8 mouse cellular contexts compared by ENCODE assay signal in genomic region chr1:76039029-76039655, GRCm38 (mm10).
DNase-seq lines count a peak whose midpoint lies in the region; ATAC-seq and TF ChIP-seq lines count a peak whose summit lies in the region.

No protein-coding gene starts in this region.

- no peak overlapping the region for H3K27ac ChIP-seq in layer of hippocampus, adult 2 months

- TF ChIP-seq CTCF in layer of hippocampus, adult 2 months (conservative IDR thresholded peaks at IDR 0.05): peak; percentile 39

- no peak overlapping the region for H3K4me3 ChIP-seq in layer of hippocampus, adult 2 months

- peak; percentile 12 for DNase-seq in adrenal gland, adult 8-10 months
- DNase-seq in adrenal gland, adult 18-20 months (ENCODE audit: low spot score in 2 of 2): no peak
- DNase-seq in cerebellum, adult 8-10 months: peak; percentile 11
- peak; percentile 81 for DNase-seq in heart, adult 8-10 months (ENCODE audit: low spot score)
- peak; percentile 44 to 72 for DNase-seq in layer of hippocampus, adult 2 months (ENCODE audit: low spot score in 2 of 2)
- peak; percentile 86 for DNase-seq in lung, postnatal 10 days
- no peak for DNase-seq in c-Kit-positive CD71-positive TER-119-positive erythroid progenitor cells, embryonic 14.5 days (ENCODE audit: low spot score)

- ATAC-seq in erythroblast, adult 5-6 weeks (replicated peaks; ENCODE audit: low FRiP score, poor library complexity, severe bottlenecking): no peak

Comparison
In these comparisons a context has a peak if more than half of its experiments do, and no peak if none do; other contexts are left out.
1. DNase-seq: peak in adrenal gland, adult 8-10 months (single experiment), cerebellum, adult 8-10 months (single experiment), heart, adult 8-10 months (single experiment), layer of hippocampus, adult 2 months (2 of 2) and lung, postnatal 10 days (single experiment); none in adrenal gland, adult 18-20 months (0 of 2) and c-Kit-positive CD71-positive TER-119-positive erythroid progenitor cells, embryonic 14.5 days (single experiment).